8 mouse cellular contexts compared by ENCODE assay signal in the genomic region with DNA sequence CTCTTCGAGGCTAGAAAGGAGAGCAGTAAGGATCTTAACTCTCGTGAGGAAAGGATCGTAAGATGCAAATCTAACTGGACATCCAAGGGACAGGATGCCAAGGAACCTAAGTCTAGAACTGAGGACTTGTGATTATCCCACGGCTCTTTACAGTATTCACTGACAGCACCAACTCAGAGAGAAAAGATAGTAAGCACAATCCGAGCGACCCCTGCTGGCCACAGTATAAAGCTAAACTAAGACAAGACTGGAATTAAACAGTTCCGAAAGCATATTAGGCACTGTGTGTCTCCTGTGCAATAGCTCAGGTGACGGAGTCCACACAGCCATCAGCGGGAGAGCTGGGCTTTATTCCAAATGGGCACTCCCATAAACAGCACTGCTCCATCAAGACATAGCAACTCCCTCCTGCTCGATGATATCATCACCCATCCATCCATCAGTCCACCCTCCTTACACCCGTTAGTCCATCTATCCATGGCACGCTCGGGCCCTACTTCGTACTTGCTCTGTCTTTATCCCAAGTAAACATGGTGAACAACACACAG. TPM values are rescaled to one million over a fixed set of nuclear protein-coding genes. Genes with fewer than 3 reads are reported as not detected.
A peak's percentile ranks its signal among the peaks of the same experiment; 100 is the strongest.
DNase-seq lines count a peak whose midpoint lies in the region; ATAC-seq and TF ChIP-seq lines count a peak whose summit lies in the region.

No protein-coding gene starts in this region.

- no peak for ATAC-seq in neural tube, embryonic 15.5 days (ENCODE audit: low FRiP score)
- ATAC-seq in kidney, postnatal 0 days (replicated peaks; ENCODE audit: low FRiP score, low read depth) = no peak

- H3K79me2 ChIP-seq in liver, adult 2 months (ENCODE audit: control insufficient read depth, insufficient read depth, low read length) = peaks cover 5% of the 10 kb centered on the region; the same call in 1 of the 2 replicates

- no peak overlapping the region for H3K9ac ChIP-seq in neural tube, embryonic 15.5 days (replicated peaks)
- H3K9ac ChIP-seq in kidney, postnatal 0 days (ENCODE audit: low read depth, low read length) = no peak overlapping the region
- H3K9ac ChIP-seq in liver, adult 2 months (ENCODE audit: low read depth, low read length) = no peak overlapping the region

- peak; percentile 65 for DNase-seq in neural tube, embryonic 10.5 days (ENCODE audit: extremely low spot score, low spot score)
- DNase-seq in c-Kit-positive CD71-positive TER-119-negative erythroid progenitor cells, embryonic 14.5 days (ENCODE audit: low read depth) = peak; percentile 75
- peak; percentile 44 to 82 for DNase-seq in frontal cortex, postnatal 14 days (ENCODE audit: low spot score in 2 of 2)
- peak; percentile 93 for DNase-seq in kidney, postnatal 0 days (ENCODE audit: low spot score)
- peak; percentile 56 for DNase-seq in liver, adult 2 months (ENCODE audit: extremely low read depth, low read depth, low spot score)
- peak; percentile 69 for DNase-seq in retina, postnatal 7 days (ENCODE audit: low read depth, low spot score)
- peak; percentile 26 for DNase-seq in urinary bladder, postnatal 10 days (ENCODE audit: low spot score)

- peaks cover 10% of the 10 kb centered on the region for H3K4me1 ChIP-seq in neural tube, embryonic 15.5 days
- no peaks in the 10 kb centered on the region for H3K4me1 ChIP-seq in kidney, postnatal 0 days (replicated peaks; ENCODE audit: insufficient read depth, low read length)
- H3K4me1 ChIP-seq in liver, adult 2 months (ENCODE audit: control insufficient read depth, insufficient read depth, low read length) = peaks cover 2% of the 10 kb centered on the region; the same call in 1 of the 2 replicates

- H3K27ac ChIP-seq in neural tube, embryonic 15.5 days (replicated peaks) = no peak overlapping the region
- H3K27ac ChIP-seq in kidney, postnatal 0 days = no peak overlapping the region
- H3K27ac ChIP-seq in liver, adult 2 months (replicated peaks; ENCODE audit: insufficient read depth, low read depth, low read length) = no peak overlapping the region

- no peaks in the 10 kb centered on the region for H3K27me3 ChIP-seq in neural tube, embryonic 15.5 days (replicated peaks)
- H3K27me3 ChIP-seq in kidney, postnatal 0 days (ENCODE audit: insufficient read depth, low read length) = no peaks in the 10 kb centered on the region
- H3K27me3 ChIP-seq in liver, adult 2 months (ENCODE audit: control insufficient read depth, insufficient read depth, low read length) = no peaks in the 10 kb centered on the region

- no peaks in the 10 kb centered on the region for H3K36me3 ChIP-seq in neural tube, embryonic 15.5 days
- no peaks in the 10 kb centered on the region for H3K36me3 ChIP-seq in kidney, postnatal 0 days (ENCODE audit: insufficient read depth, low read length)
- peaks cover 15% of the 10 kb centered on the region for H3K36me3 ChIP-seq in liver, adult 2 months (ENCODE audit: control insufficient read depth, insufficient read depth, low read length)

- no peak for TF ChIP-seq POLR2A in liver, adult 2 months (IDR thresholded peaks at IDR 0.05; ENCODE audit: extremely low read depth, insufficient read depth, low read length)

- H3K4me2 ChIP-seq in neural tube, embryonic 15.5 days = no peak overlapping the region
- H3K4me2 ChIP-seq in kidney, postnatal 0 days (ENCODE audit: low read length) = no peak overlapping the region

- TF ChIP-seq CTCF in kidney, postnatal 0 days (IDR thresholded peaks at IDR 0.05; ENCODE audit: low read depth) = peak; percentile 88
- TF ChIP-seq CTCF in liver, adult 2 months (IDR thresholded peaks at IDR 0.05; ENCODE audit: low read depth, low read length) = peak; percentile 37; the same call in 1 of the 2 replicates

- H3K9me3 ChIP-seq in neural tube, embryonic 15.5 days (replicated peaks) = no peaks in the 10 kb centered on the region
- H3K9me3 ChIP-seq in kidney, postnatal 0 days (replicated peaks; ENCODE audit: low read length) = no peaks in the 10 kb centered on the region

- no peak overlapping the region for H3K4me3 ChIP-seq in neural tube, embryonic 15.5 days (replicated peaks)
- H3K4me3 ChIP-seq in kidney, postnatal 0 days (replicated peaks; ENCODE audit: low read depth, low read length) = no peak overlapping the region
- no peak overlapping the region for H3K4me3 ChIP-seq in liver, adult 2 months (ENCODE audit: insufficient read depth, low read depth, low read length)

- WGBS in neural tube, embryonic 15.5 days = 54% methylated on average over 14 of the region's 14 CpGs
- 52% methylated on average over 14 of the region's 14 CpGs for WGBS in kidney, postnatal 0 days
- whole genome bisulfite sequencing in liver, adult 2 months = 48% methylated on average over 14 of the region's 14 CpGs

RNA-seq across cellular contexts. Expression of a gene that starts 5.2 kb away (rescaled TPM):
- polyA plus RNA-seq in neural tube, embryonic 15.5 days (2015; fragmentation: Nextera tagmentation; extraction: Ambion mirVana) = 29.5 and 31.7 TPM in 2 replicates
- polyA plus RNA-seq in kidney, postnatal 0 days (2015; fragmentation: Nextera tagmentation; extraction: Ambion mirVana) = 39.5 and 44.8 TPM in 2 replicates
- total RNA-seq in liver, adult 2 months (2014; rRNA removed) = 7.2 and 8.7 TPM in 2 replicates
- 1.1 and 1.3 TPM in 2 replicates for polyA plus RNA-seq in liver, adult 2 months (2012; rRNA removed)

RNA-seq across cellular contexts. Expression of a gene that starts 5.5 kb away (rescaled TPM):
- polyA plus RNA-seq in neural tube, embryonic 15.5 days (2015; fragmentation: Nextera tagmentation; extraction: Ambion mirVana) = 9.3 and 10.5 TPM in 2 replicates
- polyA plus RNA-seq in kidney, postnatal 0 days (2015; fragmentation: Nextera tagmentation; extraction: Ambion mirVana) = 13.3 and 18.2 TPM in 2 replicates
- 8.0 and 11.3 TPM in 2 replicates for total RNA-seq in liver, adult 2 months (2014; rRNA removed)
- polyA plus RNA-seq in liver, adult 2 months (2012; rRNA removed) = 28.4 and 32.4 TPM in 2 replicates

Comparison
In these comparisons a context has a peak if more than half of its experiments do, and no peak if none do; other contexts are left out.
1. DNase-seq: peak in every context shown above with its lines; median percentile 93 in kidney, postnatal 0 days; 75 in c-Kit-positive CD71-positive TER-119-negative erythroid progenitor cells, embryonic 14.5 days; 69 in retina, postnatal 7 days; 65 in neural tube, embryonic 10.5 days; 63 in frontal cortex, postnatal 14 days; 56 in liver, adult 2 months; 26 in urinary bladder, postnatal 10 days.
2. RNA of a gene that starts 5.2 kb away (polyA plus RNA-seq): 39.5 to 44.8 TPM in kidney, postnatal 0 days and 29.5 to 31.7 TPM in neural tube, embryonic 15.5 days; 1.1 to 1.3 TPM in liver, adult 2 months; every median in the first group is over 10 times any median in the second.